Mouse (Mus musculus) cerebellum, adult 2 months (tissue): Measurements from ENCODE around the gene Gls.

Experiments used
- CTCF ChIP-seq: fragments of 200-500 bp; IDR thresholded peaks from 2 replicates; pipeline ENCODE4 v1.5.1; 2011; ENCODE audit warnings: low read depth, mild to moderate bottlenecking, control low read depth, low read length, moderate library complexity, borderline replicate concordance; ENCODE audit not compliant: insufficient read depth
- POLR2A ChIP-seq: fragments of 200-500 bp; IDR thresholded peaks from 2 replicates; pipeline ENCODE4 v1.6.1; 2011; ENCODE audit warnings: low read length, control low read depth, borderline replicate concordance; ENCODE audit not compliant: insufficient read depth

- TF ChIP-seq CTCF (no peak), POLR2A (no peak)
Observed at GRCm38 (mm10) chr1:52121052-52121451, 112.0 kb downstream of the Gls start.
